7 mouse cellular contexts compared by ENCODE assay signal in the genomic region with DNA sequence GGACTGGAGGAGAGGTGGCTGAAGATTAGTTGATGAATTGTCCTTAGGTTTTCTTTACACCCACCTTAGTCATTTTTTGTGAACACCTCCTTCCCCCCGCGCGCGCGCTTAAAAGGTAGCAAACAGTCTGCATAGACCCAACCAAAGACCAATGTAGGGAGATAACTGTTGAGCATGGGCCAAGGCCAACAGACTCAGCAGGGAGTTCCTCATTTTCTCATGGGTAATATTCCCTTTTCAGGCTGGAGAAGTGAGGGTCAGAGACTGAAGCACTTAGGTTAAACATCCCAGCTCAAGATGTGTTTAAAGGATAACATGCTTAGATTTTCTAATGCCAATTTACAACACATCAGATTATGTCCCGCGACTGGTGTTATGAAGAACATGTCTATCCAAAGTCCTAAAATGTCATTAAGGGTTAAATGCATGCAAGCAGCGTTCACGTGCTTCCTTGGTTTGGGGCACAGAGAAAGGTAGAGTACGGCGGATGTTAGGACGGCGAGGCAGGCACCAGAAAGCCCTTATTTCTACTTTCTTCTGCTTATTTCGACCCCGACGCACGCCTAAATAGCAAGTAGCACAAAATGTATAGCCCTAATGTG. TPM values are rescaled to one million over a fixed set of nuclear protein-coding genes. Genes with fewer than 3 reads are reported as not detected.
A peak's percentile ranks its signal among the peaks of the same experiment; 100 is the strongest.
DNase-seq lines count a peak whose midpoint lies in the region; ATAC-seq and TF ChIP-seq lines count a peak whose summit lies in the region.

No protein-coding gene starts in this region.

- WGBS in spleen, adult 2 months = 25% methylated on average over 17 of the region's 17 CpGs
- WGBS in forebrain, embryonic 13.5 days = 31% methylated on average over 17 of the region's 17 CpGs
- WGBS in liver, embryonic 11.5 days = 28% methylated on average over 17 of the region's 17 CpGs
- whole genome bisulfite sequencing in stomach, embryonic 15.5 days = 31% methylated on average over 17 of the region's 17 CpGs

- no peak overlapping the region for H3K27ac ChIP-seq in spleen, adult 2 months (ENCODE audit: insufficient read depth, low read length)
- peak overlapping the region; percentile 78; the same call in 1 of the 2 replicates for H3K27ac ChIP-seq in forebrain, embryonic 13.5 days
- peak overlapping the region; percentile 72 for H3K27ac ChIP-seq in liver, embryonic 11.5 days (ENCODE audit: low read depth, low read length)
- H3K27ac ChIP-seq in stomach, embryonic 15.5 days = no peak overlapping the region

- H3K9me3 ChIP-seq in forebrain, embryonic 13.5 days (replicated peaks) = no peaks in the 10 kb centered on the region
- no peaks in the 10 kb centered on the region for H3K9me3 ChIP-seq in liver, embryonic 11.5 days (ENCODE audit: control insufficient read depth, low read length)
- no peaks in the 10 kb centered on the region for H3K9me3 ChIP-seq in stomach, embryonic 15.5 days

- TF ChIP-seq CTCF in spleen, adult 2 months (IDR thresholded peaks at IDR 0.05; ENCODE audit: extremely low read depth, insufficient read depth, insufficient read length, insufficient replicate concordance) = no peak

- H3K4me2 ChIP-seq in forebrain, embryonic 13.5 days = peak overlapping the region; percentile 76
- H3K4me2 ChIP-seq in liver, embryonic 11.5 days = peak overlapping the region; percentile 78
- H3K4me2 ChIP-seq in stomach, embryonic 15.5 days = peak overlapping the region; percentile 90

- peak overlapping the region; percentile 70 for H3K9ac ChIP-seq in forebrain, embryonic 13.5 days
- 0 out of 2 replicates have a peak overlapping the region, but pooled peaks have one; percentile 12 for H3K9ac ChIP-seq in liver, embryonic 11.5 days (ENCODE audit: low read depth, low read length)
- no peak overlapping the region for H3K9ac ChIP-seq in stomach, embryonic 15.5 days

- H3K27me3 ChIP-seq in spleen, adult 2 months (ENCODE audit: control insufficient read depth, insufficient read depth, low read length) = no peaks in the 10 kb centered on the region
- peaks cover 10% of the 10 kb centered on the region; the same call in 1 of the 2 replicates for H3K27me3 ChIP-seq in forebrain, embryonic 13.5 days
- H3K27me3 ChIP-seq in liver, embryonic 11.5 days (replicated peaks; ENCODE audit: control insufficient read depth, insufficient read depth, low read length) = no peaks in the 10 kb centered on the region
- 0 out of 2 replicates have a peak, but pooled peaks cover 10% of the 10 kb centered on the region for H3K27me3 ChIP-seq in stomach, embryonic 15.5 days (replicated peaks)

- no peaks in the 10 kb centered on the region for H3K36me3 ChIP-seq in spleen, adult 2 months (ENCODE audit: control insufficient read depth, insufficient read depth, low read length)
- H3K36me3 ChIP-seq in forebrain, embryonic 13.5 days (ENCODE audit: poor library complexity, severe bottlenecking) = no peaks in the 10 kb centered on the region
- H3K36me3 ChIP-seq in liver, embryonic 11.5 days (ENCODE audit: control insufficient read depth, insufficient read depth, low read length) = no peaks in the 10 kb centered on the region
- no peaks in the 10 kb centered on the region for H3K36me3 ChIP-seq in stomach, embryonic 15.5 days

- H3K4me1 ChIP-seq in spleen, adult 2 months (ENCODE audit: control insufficient read depth, insufficient read depth, insufficient read length) = peaks cover 8% of the 10 kb centered on the region
- peaks cover 14% of the 10 kb centered on the region for H3K4me1 ChIP-seq in forebrain, embryonic 13.5 days
- peaks cover 45% of the 10 kb centered on the region for H3K4me1 ChIP-seq in liver, embryonic 11.5 days (replicated peaks; ENCODE audit: control insufficient read depth, insufficient read depth, low read length)
- peaks cover 9% of the 10 kb centered on the region for H3K4me1 ChIP-seq in stomach, embryonic 15.5 days

- no peak for DNase-seq in spleen, adult 2 months (ENCODE audit: low read depth in 1 of 2, low spot score in 2 of 2)
- DNase-seq in spleen, postnatal 4 days (ENCODE audit: low spot score in 2 of 2) = no peak
- no peak for DNase-seq in liver, embryonic 11.5 days (ENCODE audit: low spot score)
- DNase-seq in frontal cortex, postnatal 10 days (ENCODE audit: low spot score in 2 of 2) = no peak
- DNase-seq in frontal cortex, adult 2 months (ENCODE audit: extremely low spot score in 1 of 2, low spot score in 1 of 2) = no peak

- no peak for TF ChIP-seq POLR2A in spleen, adult 2 months (IDR thresholded peaks at IDR 0.05; ENCODE audit: low read depth, low read length)

- peak; percentile 31 for ATAC-seq in forebrain, embryonic 13.5 days
- no peak for ATAC-seq in liver, embryonic 11.5 days (replicated peaks; ENCODE audit: low FRiP score)
- no peak for ATAC-seq in stomach, embryonic 15.5 days (ENCODE audit: insufficient read depth, low FRiP score, low read depth)

- peak overlapping the region; percentile 51 for H3K4me3 ChIP-seq in spleen, adult 2 months (ENCODE audit: extremely low read depth, insufficient read depth, insufficient read length)
- peak overlapping the region; percentile 52 for H3K4me3 ChIP-seq in forebrain, embryonic 13.5 days
- H3K4me3 ChIP-seq in liver, embryonic 11.5 days (ENCODE audit: low read depth, low read length) = peak overlapping the region; percentile 49
- peak overlapping the region; percentile 46 for H3K4me3 ChIP-seq in stomach, embryonic 15.5 days (replicated peaks)

RNA-seq across cellular contexts. Expression of a gene that starts 37.5 kb away (rescaled TPM):
- polyA plus RNA-seq in spleen, adult 2 months (2012; rRNA removed) = 17.8 and 18.5 TPM in 2 replicates
- polyA plus RNA-seq in forebrain, embryonic 13.5 days (2015; fragmentation: Nextera tagmentation; extraction: Ambion mirVana) = 9.3 and 12.5 TPM in 2 replicates
- 59.4 and 66.8 TPM in 2 replicates for polyA plus RNA-seq in liver, embryonic 11.5 days (2014; fragmentation: Nextera tagmentation; extraction: Ambion mirVana)
- polyA plus RNA-seq in stomach, embryonic 15.5 days (2015; fragmentation: Nextera tagmentation; extraction: Ambion mirVana) = 11.0 and 11.9 TPM in 2 replicates
- 101 and 105 TPM in 2 replicates for polyA plus RNA-seq in frontal cortex, adult 2 months (2012; rRNA removed)

RNA-seq across cellular contexts. Expression of a gene that starts 55.8 kb away (rescaled TPM):
- polyA plus RNA-seq in spleen, adult 2 months (2012; rRNA removed) = 14.8 and 16.7 TPM in 2 replicates
- polyA plus RNA-seq in forebrain, embryonic 13.5 days (2015; fragmentation: Nextera tagmentation; extraction: Ambion mirVana) = 4.4 and 4.5 TPM in 2 replicates
- polyA plus RNA-seq in liver, embryonic 11.5 days (2014; fragmentation: Nextera tagmentation; extraction: Ambion mirVana) = 3.8 and 4.0 TPM in 2 replicates
- 5.2 and 5.8 TPM in 2 replicates for polyA plus RNA-seq in stomach, embryonic 15.5 days (2015; fragmentation: Nextera tagmentation; extraction: Ambion mirVana)
- polyA plus RNA-seq in frontal cortex, adult 2 months (2012; rRNA removed) = 16.4 and 17.0 TPM in 2 replicates

RNA-seq across cellular contexts. Expression of a gene that starts 56.7 kb away (rescaled TPM):
- not detected in 2 replicates for polyA plus RNA-seq in spleen, adult 2 months (2012; rRNA removed)
- 0.18 and 0.23 TPM in 2 replicates for polyA plus RNA-seq in forebrain, embryonic 13.5 days (2015; fragmentation: Nextera tagmentation; extraction: Ambion mirVana)
- 0.08 and 0.09 TPM in 2 replicates for polyA plus RNA-seq in liver, embryonic 11.5 days (2014; fragmentation: Nextera tagmentation; extraction: Ambion mirVana)
- 0.08 and 0.46 TPM in 2 replicates for polyA plus RNA-seq in stomach, embryonic 15.5 days (2015; fragmentation: Nextera tagmentation; extraction: Ambion mirVana)
- 0.06 TPM in 1 of 2 replicates, not detected in the other for polyA plus RNA-seq in frontal cortex, adult 2 months (2012; rRNA removed)

Comparison
In these comparisons a context has a peak if more than half of its experiments do, and no peak if none do; other contexts are left out.
1. H3K27ac ChIP-seq: peak in forebrain, embryonic 13.5 days (single experiment) and liver, embryonic 11.5 days (single experiment); none in spleen, adult 2 months (single experiment) and stomach, embryonic 15.5 days (single experiment).
2. Peak in every context shown above with its lines, with median percentiles within 50 percentile points of each other: H3K4me3 ChIP-seq and H3K4me2 ChIP-seq.